Mouse (Mus musculus): ENCODE data around the gene Mtg2. TPM values are rescaled to one million over a fixed set of nuclear protein-coding genes. Genes with fewer than 3 reads are reported as not detected.

Gene Mtg2
- total RNA-seq, 1 experiment = 33.9 TPM

GRCm38 (mm10) chr2:180025135-180025860, 45.1 kb upstream of the Mtg2 start:
- DNase-seq (ENCODE audit: low read depth, low spot score) = no peak
- H3K27ac ChIP-seq (ENCODE audit: insufficient read depth, low read depth, low read length, poor library complexity, severe bottlenecking) = peak overlapping the region; percentile 41
- H3K4me1 ChIP-seq (ENCODE audit: control insufficient read depth in 2 of 2, insufficient read depth in 2 of 2, low read length in 2 of 2, poor library complexity in 1 of 2) = peaks cover 0 to 6% of the 10 kb centered on the region in 2 experiments; a peak in 1 of 4 replicates
- no peak for TF ChIP-seq ZNF384 (IDR thresholded peaks at IDR 0.05; ENCODE audit: low read depth, low read length)
- no peak for TF ChIP-seq HCFC1 (IDR thresholded peaks at IDR 0.05; ENCODE audit: borderline replicate concordance, insufficient read depth, low read length)
- TF ChIP-seq MAFK (IDR thresholded peaks at IDR 0.05; ENCODE audit: insufficient read depth, low read depth, low read length) = no peak
- no peak for TF ChIP-seq ZC3H11A (IDR thresholded peaks at IDR 0.05; ENCODE audit: borderline replicate concordance, low read depth, low read length)
- no peak for TF ChIP-seq CHD2 (IDR thresholded peaks at IDR 0.05; ENCODE audit: low read depth, low read length)
- H3K36me3 ChIP-seq (ENCODE audit: control insufficient read depth, insufficient read depth, low read length, poor library complexity, severe bottlenecking) = peaks cover 25% of the 10 kb centered on the region
- no peaks in the 10 kb centered on the region for H3K9me3 ChIP-seq (ENCODE audit: control insufficient read depth, insufficient read depth, low read depth, low read length)
- H3K9ac ChIP-seq (ENCODE audit: insufficient read depth, low read depth, low read length, poor library complexity, severe bottlenecking) = peak overlapping the region; percentile 96
- in situ Hi-C loops (cut with MboI; ENCODE audit: low sequenced_read_pairs in 2 of 2, unreplicated experiment in 2 of 2) = no loop called here
- peak overlapping the region; percentile 76 to 97 for H3K4me3 ChIP-seq (ENCODE audit: insufficient read depth in 1 of 2, low read depth in 1 of 2, low read length in 2 of 2, poor library complexity in 1 of 2, severe bottlenecking in 1 of 2)

GRCm38 (mm10) chr2:180025861-180026200, 44.6 kb upstream of the Mtg2 start:
- peaks cover 0 to 6% of the 10 kb centered on the region in 2 experiments; a peak in 1 of 4 replicates for H3K4me1 ChIP-seq (ENCODE audit: control insufficient read depth in 2 of 2, insufficient read depth in 2 of 2, low read length in 2 of 2, poor library complexity in 1 of 2)
- in situ Hi-C loops (cut with MboI; ENCODE audit: low sequenced_read_pairs in 2 of 2, unreplicated experiment in 2 of 2) = no loop called here
- TF ChIP-seq MAFK (IDR thresholded peaks at IDR 0.05; ENCODE audit: insufficient read depth, low read depth, low read length) (no peak), CHD2 (IDR thresholded peaks at IDR 0.05; ENCODE audit: low read depth, low read length) (no peak), HCFC1 (IDR thresholded peaks at IDR 0.05; ENCODE audit: borderline replicate concordance, insufficient read depth, low read length) (no peak), ZNF384 (IDR thresholded peaks at IDR 0.05; ENCODE audit: low read depth, low read length) (no peak), ZC3H11A (IDR thresholded peaks at IDR 0.05; ENCODE audit: borderline replicate concordance, low read depth, low read length) (no peak)
- H3K36me3 ChIP-seq (ENCODE audit: control insufficient read depth, insufficient read depth, low read length, poor library complexity, severe bottlenecking) = peaks cover 28% of the 10 kb centered on the region
- H3K9me3 ChIP-seq (ENCODE audit: control insufficient read depth, insufficient read depth, low read depth, low read length) = no peaks in the 10 kb centered on the region
- peak overlapping the region; percentile 76 to 97 for H3K4me3 ChIP-seq (ENCODE audit: insufficient read depth in 1 of 2, low read depth in 1 of 2, low read length in 2 of 2, poor library complexity in 1 of 2, severe bottlenecking in 1 of 2)
- no peak overlapping the region for H3K27ac ChIP-seq (ENCODE audit: insufficient read depth, low read depth, low read length, poor library complexity, severe bottlenecking)
- DNase-seq (ENCODE audit: low read depth, low spot score) = no peak
- peak overlapping the region; percentile 96 for H3K9ac ChIP-seq (ENCODE audit: insufficient read depth, low read depth, low read length, poor library complexity, severe bottlenecking)

- no peak for DNase-seq (ENCODE audit: low read depth, low spot score)
- Histone ChIP-seq H3K4me3 (ENCODE audit: insufficient read depth in 1 of 2, low read depth in 1 of 2, low read length in 2 of 2, poor library complexity in 1 of 2, severe bottlenecking in 1 of 2) (no peak overlapping the region), H3K9ac (ENCODE audit: insufficient read depth, low read depth, low read length, poor library complexity, severe bottlenecking) (no peak overlapping the region), H3K4me1 (ENCODE audit: control insufficient read depth in 2 of 2, insufficient read depth in 2 of 2, low read length in 2 of 2, poor library complexity in 1 of 2) (peaks cover 0 to 6% of the 10 kb centered on the region in 2 experiments; a peak in 1 of 4 replicates), H3K9me3 (ENCODE audit: control insufficient read depth, insufficient read depth, low read depth, low read length) (no peaks in the 10 kb centered on the region), H3K36me3 (ENCODE audit: control insufficient read depth, insufficient read depth, low read length, poor library complexity, severe bottlenecking) (peaks cover 41% of the 10 kb centered on the region), H3K27ac (ENCODE audit: insufficient read depth, low read depth, low read length, poor library complexity, severe bottlenecking) (no peak overlapping the region)
- no peak for TF ChIP-seq HCFC1 (IDR thresholded peaks at IDR 0.05; ENCODE audit: borderline replicate concordance, insufficient read depth, low read length)
- TF ChIP-seq ZC3H11A (IDR thresholded peaks at IDR 0.05; ENCODE audit: borderline replicate concordance, low read depth, low read length) = no peak
- no peak for TF ChIP-seq MAFK (IDR thresholded peaks at IDR 0.05; ENCODE audit: insufficient read depth, low read depth, low read length)
- TF ChIP-seq CHD2 (IDR thresholded peaks at IDR 0.05; ENCODE audit: low read depth, low read length) = no peak
- TF ChIP-seq ZNF384 (IDR thresholded peaks at IDR 0.05; ENCODE audit: low read depth, low read length) = no peak
- in situ Hi-C loops (cut with MboI; ENCODE audit: low sequenced_read_pairs in 2 of 2, unreplicated experiment in 2 of 2) = no loop called here
These were observed 42.6 kb upstream of the Mtg2 start for GRCm38 (mm10) chr2:180027768-180028167.

GRCm38 (mm10) chr2:180031270-180031669, 39.1 kb upstream of the Mtg2 start:
- Histone ChIP-seq H3K9me3 (ENCODE audit: control insufficient read depth, insufficient read depth, low read depth, low read length) (no peaks in the 10 kb centered on the region), H3K36me3 (ENCODE audit: control insufficient read depth, insufficient read depth, low read length, poor library complexity, severe bottlenecking) (peaks cover 69% of the 10 kb centered on the region), H3K4me3 (ENCODE audit: insufficient read depth in 1 of 2, low read depth in 1 of 2, low read length in 2 of 2, poor library complexity in 1 of 2, severe bottlenecking in 1 of 2) (no peak overlapping the region), H3K4me1 (ENCODE audit: control insufficient read depth in 2 of 2, insufficient read depth in 2 of 2, low read length in 2 of 2, poor library complexity in 1 of 2) (peaks cover 3 to 18% of the 10 kb centered on the region in 2 experiments; a peak in 1 of 4 replicates), H3K27ac (ENCODE audit: insufficient read depth, low read depth, low read length, poor library complexity, severe bottlenecking) (no peak overlapping the region), H3K9ac (ENCODE audit: insufficient read depth, low read depth, low read length, poor library complexity, severe bottlenecking) (no peak overlapping the region)
- in situ Hi-C loops (cut with MboI; ENCODE audit: low sequenced_read_pairs in 2 of 2, unreplicated experiment in 2 of 2) = no loop called here
- no peak for TF ChIP-seq ZNF384 (IDR thresholded peaks at IDR 0.05; ENCODE audit: low read depth, low read length)
- TF ChIP-seq ZC3H11A (IDR thresholded peaks at IDR 0.05; ENCODE audit: borderline replicate concordance, low read depth, low read length) = no peak
- TF ChIP-seq CHD2 (IDR thresholded peaks at IDR 0.05; ENCODE audit: low read depth, low read length) = no peak
- TF ChIP-seq MAFK (IDR thresholded peaks at IDR 0.05; ENCODE audit: insufficient read depth, low read depth, low read length) = no peak
- no peak for TF ChIP-seq HCFC1 (IDR thresholded peaks at IDR 0.05; ENCODE audit: borderline replicate concordance, insufficient read depth, low read length)
- DNase-seq (ENCODE audit: low read depth, low spot score) = no peak

Data from ES-E14 (cell line).